Mouse (Mus musculus) megakaryocyte, embryonic 14.5 days (primary cell): ENCODE measurements around the gene Gprc5b.

Source experiments
- FLI1 ChIP-seq: IDR thresholded peaks from 2 replicates; pipeline ENCODE4 v1.6.1; 2012; ENCODE audit warnings: low read length, inconsistent platforms, mixed read lengths
- GATA1 ChIP-seq: IDR thresholded peaks from 3 replicates; pipeline ENCODE4 v1.6.1; 2012; ENCODE audit warnings: mixed read lengths, low read length, inconsistent platforms, borderline replicate concordance

GRCm38 (mm10) chr7:118973377-118973776 lies 21.6 kb downstream of the Gprc5b start:
- TF ChIP-seq GATA1 (no peak), FLI1 (no peak)
